Mouse (Mus musculus) B cell, adult 62 days (primary cell): Measurements from ENCODE around the gene Gdf5. TPM values are rescaled to one million over a fixed set of nuclear protein-coding genes. Genes with fewer than 3 reads are reported as not detected.

Experiments used
- total RNA-seq: library from RNA; stranded (reverse); gene quantifications from 4 replicates; pipeline ENCODE4 v1.2.4, GENCODE M21; 2023

The Gdf5 gene
- total RNA-seq = not detected in 4 replicates

DNA sequence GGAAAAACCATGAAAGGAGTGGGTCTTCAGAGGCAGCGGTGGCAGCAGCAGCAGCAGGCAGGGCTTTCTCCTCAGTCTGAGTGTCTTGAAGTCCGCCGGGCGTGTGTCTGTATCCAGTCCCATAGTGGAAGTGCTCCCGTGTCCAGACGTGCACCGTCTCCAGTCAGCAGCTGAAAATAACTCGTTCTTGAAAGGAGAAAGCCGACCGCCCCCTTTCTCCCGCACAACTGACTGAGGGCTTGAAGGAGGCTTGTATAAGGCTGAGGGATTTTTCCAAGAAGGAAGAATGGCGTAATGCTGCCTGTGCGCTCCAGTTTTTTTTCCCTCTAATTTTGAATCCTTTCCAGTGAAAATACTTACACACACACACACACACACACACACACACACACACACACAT lies at the start of gene Gdf5:
Gdf5 (minus strand) TSS at position 244 of the 400 bp plus-strand sequence.

DNA sequence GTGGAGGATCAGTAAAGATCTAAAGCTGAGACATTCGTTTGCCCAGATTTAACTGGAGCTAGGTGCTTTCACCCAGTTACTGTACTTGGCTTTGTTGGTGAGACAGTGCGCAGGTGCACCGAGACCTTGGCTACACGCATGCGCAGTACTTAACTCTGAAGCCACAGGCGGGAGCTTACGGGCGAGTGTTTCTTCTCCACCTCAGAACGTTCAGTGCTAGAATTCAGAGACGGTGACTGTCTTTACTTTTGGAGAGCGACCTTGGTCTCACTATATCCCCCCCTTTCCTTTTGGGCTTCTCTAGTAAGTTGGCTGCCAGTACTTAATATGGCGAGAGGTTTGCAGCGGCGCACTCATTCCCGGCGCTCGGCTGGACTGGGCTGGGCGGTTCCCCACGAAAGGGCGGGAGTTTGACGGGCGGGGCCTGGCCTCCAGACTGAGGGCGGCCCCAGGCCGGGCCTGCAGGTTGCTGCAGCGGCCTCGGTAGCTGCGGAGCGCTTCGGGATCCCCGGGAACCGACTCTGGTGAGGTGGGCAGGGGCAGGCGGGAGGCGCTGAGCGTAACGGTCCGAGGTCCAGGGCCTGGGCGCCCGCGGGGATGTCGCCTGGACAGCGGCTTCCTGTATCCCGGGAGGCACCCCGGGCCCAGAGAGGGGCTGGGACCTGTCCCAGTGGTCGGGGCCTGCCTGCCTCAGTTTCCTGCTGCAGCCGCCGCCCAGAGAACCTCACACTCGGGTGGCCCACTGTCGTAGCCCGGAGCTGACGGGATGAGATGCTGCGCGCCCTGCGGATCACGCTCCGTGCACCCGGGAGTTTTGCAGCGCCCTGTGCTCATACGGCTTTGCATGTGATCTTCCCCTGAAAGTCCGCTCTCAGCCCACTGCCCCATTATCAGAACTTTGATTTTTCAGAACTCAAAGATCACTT lies 11.2 kb upstream of the Gdf5 start, which contains the start of gene Cep250:
Cep250 (plus strand) TSS at position 325 of the 926 bp plus-strand sequence.

DNA sequence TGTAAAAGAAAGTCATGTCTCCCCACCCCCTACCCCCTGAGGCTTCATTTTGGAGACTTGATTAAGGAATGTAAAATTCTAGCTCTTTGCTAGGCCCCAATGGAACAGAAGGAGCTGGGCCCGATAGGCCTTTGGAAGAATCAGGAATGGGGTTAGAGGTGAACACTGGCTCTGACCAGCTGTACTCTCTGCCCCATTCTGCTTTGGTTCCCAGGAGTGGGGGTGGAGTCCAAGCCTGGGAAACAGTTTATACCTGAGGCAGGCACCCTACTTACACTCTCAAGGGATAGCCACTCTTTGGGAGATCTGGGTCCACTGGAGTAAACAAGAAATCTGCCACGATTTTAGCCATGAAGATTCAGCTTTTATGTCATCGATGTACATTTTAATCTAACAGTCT lies 4.5 kb downstream of the Gdf5 start, which contains the start of gene Gm15557:
Gm15557 (plus strand) TSS at position 48 of the 400 bp plus-strand sequence.

DNA sequence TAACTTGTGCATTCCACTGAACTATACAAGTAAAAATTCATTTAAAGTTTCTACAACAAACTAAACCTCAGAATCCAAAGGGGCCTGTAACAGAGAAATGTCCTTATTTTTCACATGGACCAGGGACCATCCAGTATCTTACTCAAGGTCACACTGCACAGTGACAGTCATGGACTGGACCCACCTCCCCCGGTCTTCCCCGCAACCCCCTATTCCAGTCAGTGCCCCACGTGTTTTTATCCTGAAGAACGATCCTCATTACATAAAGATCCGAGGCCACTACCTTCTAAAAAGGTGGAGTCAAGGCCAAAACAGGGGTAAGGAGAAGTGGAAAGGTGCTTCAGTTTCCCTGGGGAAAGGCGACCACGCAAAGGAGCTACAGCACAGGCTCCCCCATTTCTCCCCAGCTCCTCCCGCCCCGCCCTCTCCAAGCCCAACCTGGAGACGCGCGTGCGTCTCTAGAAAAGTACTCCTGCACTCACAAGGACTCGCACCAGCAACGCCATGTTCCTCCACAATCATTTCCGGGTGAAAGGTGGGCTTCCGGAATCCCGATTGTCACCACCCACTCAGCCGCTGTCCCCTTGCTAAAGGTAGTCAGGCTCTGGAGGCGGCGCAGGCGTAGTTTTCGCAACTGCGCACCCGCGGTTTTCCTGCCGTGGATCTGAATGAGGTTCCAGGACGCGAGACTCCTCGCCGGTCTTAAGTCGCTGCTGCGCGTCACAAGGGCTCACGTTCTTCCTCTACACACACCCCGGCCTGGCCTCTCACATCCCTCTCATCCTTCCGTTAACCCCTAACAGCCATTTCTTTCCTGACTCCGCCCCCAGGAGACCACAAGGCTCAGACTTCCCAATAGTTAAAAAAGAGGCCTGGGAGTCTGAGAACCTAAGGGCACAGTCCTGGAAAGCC lies 15.4 kb downstream of the Gdf5 start, which contains the start of gene Uqcc1:
Uqcc1 (minus strand) TSS at position 780 of the 912 bp plus-strand sequence.

Other genes starting within 250 kb of the Gdf5 start
- gene Edem2, start 215.9 kb downstream of the Gdf5 start, total RNA-seq = 30.0 to 35.9 TPM (median 32.6 TPM) in 4 replicates
- gene Gm17581, start 209.5 kb downstream of the Gdf5 start, total RNA-seq = not detected in 4 replicates
- not detected in 4 replicates for gene Procr, start 194.2 kb downstream of the Gdf5 start, total RNA-seq
- not detected in 4 replicates for gene Mmp24, start 170.0 kb downstream of the Gdf5 start, total RNA-seq
- 25.4 to 31.1 TPM (median 27.5 TPM) in 4 replicates for gene BC029722, start 125.9 kb downstream of the Gdf5 start, total RNA-seq
- 64.2 to 99.8 TPM (median 92.5 TPM) in 4 replicates for gene Eif6, start 118.4 kb downstream of the Gdf5 start, total RNA-seq
- 0.18 TPM in 1 of 4 replicates, not detected in the others for gene Fam83c, start 110.5 kb downstream of the Gdf5 start, total RNA-seq
- gene Uqcc1, start 15.1 kb downstream of the Gdf5 start, total RNA-seq = 32.0 to 42.2 TPM (median 34.6 TPM) in 4 replicates
- not detected in 4 replicates for gene Gm15557, start 4.6 kb downstream of the Gdf5 start, total RNA-seq
- gene Cep250, start 11.1 kb upstream of the Gdf5 start, total RNA-seq = 58.5 to 72.8 TPM (median 62.7 TPM) in 4 replicates
- 1.3 to 3.1 TPM (median 2.2 TPM) in 4 replicates for gene 6430550D23Rik, start 62.6 kb upstream of the Gdf5 start, total RNA-seq
- 66.9 to 83.2 TPM (median 76.8 TPM) in 4 replicates for gene Ergic3, start 62.7 kb upstream of the Gdf5 start, total RNA-seq
- not detected in 4 replicates for gene Fer1l4, start 107.6 kb upstream of the Gdf5 start, total RNA-seq
- gene Spag4, start 119.8 kb upstream of the Gdf5 start, total RNA-seq = 5.0 to 7.5 TPM (median 6.1 TPM) in 4 replicates
- 79.5 to 86.0 TPM (median 84.3 TPM) in 4 replicates for gene Cpne1, start 166.6 kb upstream of the Gdf5 start, total RNA-seq
- gene Rbm12, start 166.6 kb upstream of the Gdf5 start, total RNA-seq = 33.1 to 45.0 TPM (median 37.1 TPM) in 4 replicates
- 19.5 to 34.3 TPM (median 24.2 TPM) in 4 replicates for gene Gm28036, start 181.7 kb upstream of the Gdf5 start, total RNA-seq
- 64.3 to 96.4 TPM (median 77.6 TPM) in 4 replicates for gene Romo1, start 198.7 kb upstream of the Gdf5 start, total RNA-seq
- 33.0 to 35.9 TPM (median 34.0 TPM) in 4 replicates for gene Nfs1, start 198.8 kb upstream of the Gdf5 start, total RNA-seq
- gene Rbm39, start 234.9 kb upstream of the Gdf5 start, total RNA-seq = 2,113 to 2,186 TPM (median 2,159 TPM) in 4 replicates